Mouse (Mus musculus): ENCODE results near the gene Kctd15. TPM values are rescaled to one million over a fixed set of nuclear protein-coding genes. Genes with fewer than 3 reads are reported as not detected.

Kctd15 gene
- polyA plus RNA-seq, 1 experiment from 2014 or later = 66.6 TPM

DNA sequence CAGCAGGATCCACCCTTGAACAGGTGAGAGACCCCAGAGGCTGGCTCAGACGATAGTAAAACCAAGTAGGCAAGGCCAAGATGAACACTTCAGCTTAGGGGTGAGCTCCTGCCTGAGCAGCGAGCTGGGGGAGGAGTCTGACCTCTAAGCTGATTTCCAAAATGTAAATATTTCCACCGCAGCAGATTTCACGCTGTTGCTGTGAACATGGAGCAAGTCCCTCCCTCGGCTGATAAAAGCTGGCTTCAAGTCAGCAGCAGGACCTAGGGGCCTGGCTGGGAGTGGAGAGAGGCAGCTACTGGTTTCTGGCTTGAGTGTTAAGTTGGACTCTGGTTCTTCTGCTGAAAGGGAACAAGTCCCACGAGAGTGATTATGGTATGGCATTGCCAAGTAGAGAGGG, 32.5 kb upstream of the Kctd15 start:
- no peaks in the 10 kb centered on the region for H3K36me3 ChIP-seq
- H3K27me3 ChIP-seq = peaks cover 23% of the 10 kb centered on the region
- no peak for ATAC-seq (ENCODE audit: insufficient number of reproducible peaks, insufficient read depth, low FRiP score, low TSS enrichment, low read depth)
- H3K9me3 ChIP-seq = no peaks in the 10 kb centered on the region
- no peak overlapping the region for H3K4me3 ChIP-seq (replicated peaks)
- no peak overlapping the region for H3K27ac ChIP-seq
- peaks cover 8% of the 10 kb centered on the region; the same call in 1 of the 2 replicates for H3K4me1 ChIP-seq (replicated peaks)
- H3K9ac ChIP-seq (replicated peaks) = no peak overlapping the region
- no peak overlapping the region for H3K4me2 ChIP-seq
- WGBS = 43% methylated on average over 6 of the region's 6 CpGs

DNA sequence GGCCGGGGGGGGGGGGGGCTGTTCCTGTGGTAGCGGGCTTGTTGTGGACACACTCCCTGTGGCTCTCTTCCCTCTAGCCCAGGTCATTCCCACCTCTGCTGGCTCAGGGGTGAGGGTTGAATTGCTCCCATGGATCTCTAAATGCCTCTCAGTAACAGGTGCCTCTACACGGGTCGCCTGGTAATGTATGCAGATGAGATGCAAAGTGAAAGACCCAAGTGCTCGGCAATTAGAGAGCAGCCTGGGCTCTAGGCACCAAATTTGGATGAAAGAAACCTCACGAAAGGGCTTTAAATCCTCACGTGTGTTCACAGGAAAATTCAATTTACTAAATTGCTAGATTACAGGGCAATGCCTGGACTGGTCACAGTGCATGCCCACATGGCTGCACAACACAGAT, 29.3 kb upstream of the Kctd15 start:
- peaks cover 33% of the 10 kb centered on the region for H3K27me3 ChIP-seq
- H3K4me2 ChIP-seq = no peak overlapping the region
- H3K27ac ChIP-seq = no peak overlapping the region
- ATAC-seq (ENCODE audit: insufficient number of reproducible peaks, insufficient read depth, low FRiP score, low TSS enrichment, low read depth) = no peak
- 31% methylated on average over 7 of the region's 7 CpGs for WGBS
- no peak overlapping the region for H3K4me3 ChIP-seq (replicated peaks)
- no peaks in the 10 kb centered on the region for H3K9me3 ChIP-seq
- no peaks in the 10 kb centered on the region for H3K36me3 ChIP-seq
- H3K9ac ChIP-seq (replicated peaks) = no peak overlapping the region
- H3K4me1 ChIP-seq (replicated peaks) = peaks cover 8% of the 10 kb centered on the region; the same call in 1 of the 2 replicates

DNA sequence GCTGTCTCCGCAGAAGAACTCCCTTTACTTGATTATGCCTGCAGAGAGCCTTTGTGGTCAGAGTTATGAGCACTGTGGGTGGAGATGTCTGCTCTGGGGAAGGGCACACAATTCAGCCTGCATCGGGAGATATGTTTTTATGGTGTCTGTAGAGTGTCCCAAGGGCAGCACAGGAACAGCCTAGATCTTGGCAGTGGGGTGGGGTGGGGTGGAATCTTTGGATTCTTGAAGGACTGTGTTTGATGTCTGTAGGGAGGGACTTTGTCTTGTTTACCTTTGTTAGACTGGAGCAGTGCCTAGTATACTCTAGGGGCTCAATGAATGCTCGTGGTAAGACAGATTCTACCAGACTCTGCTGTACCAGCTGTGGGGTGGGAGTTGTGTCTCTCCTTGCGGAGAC, 28.6 kb upstream of the Kctd15 start:
- H3K9me3 ChIP-seq = no peaks in the 10 kb centered on the region
- H3K4me1 ChIP-seq (replicated peaks) = peaks cover 5% of the 10 kb centered on the region; the same call in 1 of the 2 replicates
- H3K27me3 ChIP-seq = peaks cover 39% of the 10 kb centered on the region
- ATAC-seq (ENCODE audit: insufficient number of reproducible peaks, insufficient read depth, low FRiP score, low TSS enrichment, low read depth) = no peak
- no peak overlapping the region for H3K9ac ChIP-seq (replicated peaks)
- no peaks in the 10 kb centered on the region for H3K36me3 ChIP-seq
- WGBS = 69% methylated on average over 4 of the region's 4 CpGs
- no peak overlapping the region for H3K27ac ChIP-seq
- H3K4me3 ChIP-seq (replicated peaks) = no peak overlapping the region
- H3K4me2 ChIP-seq = no peak overlapping the region

DNA sequence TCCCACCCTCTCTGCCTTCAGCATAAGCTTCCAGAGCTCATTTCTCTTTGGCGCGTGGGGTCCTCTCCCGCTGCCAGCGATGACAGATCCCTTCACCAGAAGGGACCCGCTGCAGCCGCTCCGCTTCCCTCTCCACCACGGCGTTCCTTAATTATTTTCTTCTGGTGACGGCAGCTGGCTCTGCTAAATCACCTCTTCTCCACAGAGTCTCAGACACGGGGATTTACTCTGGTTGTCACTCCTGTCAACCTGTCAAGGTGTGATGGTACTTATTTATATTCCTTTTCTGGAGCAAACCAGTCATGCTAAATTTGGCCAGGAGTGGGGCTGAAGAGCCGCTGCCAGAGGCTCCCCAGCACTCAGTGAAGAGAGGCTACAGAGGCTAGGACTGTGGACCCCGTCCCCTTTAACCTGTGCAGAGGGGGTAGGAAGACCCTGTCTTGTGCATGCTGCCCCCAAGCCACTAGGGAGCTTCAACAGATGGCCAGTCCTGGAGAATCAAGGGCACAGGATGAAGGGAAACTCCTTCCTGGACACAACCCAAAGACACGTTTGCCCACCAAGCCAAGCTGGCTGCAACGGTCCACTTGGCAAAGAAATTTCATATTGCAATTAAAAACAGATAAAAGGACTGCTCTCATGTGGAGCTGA, 24.4 kb upstream of the Kctd15 start:
- no peak for ATAC-seq (ENCODE audit: insufficient number of reproducible peaks, insufficient read depth, low FRiP score, low TSS enrichment, low read depth)
- Histone ChIP-seq H3K4me1 (replicated peaks) (peaks cover 3% of the 10 kb centered on the region; the same call in 1 of the 2 replicates), H3K4me3 (replicated peaks) (no peak overlapping the region), H3K9ac (replicated peaks) (no peak overlapping the region), H3K27ac (no peak overlapping the region), H3K9me3 (no peaks in the 10 kb centered on the region), H3K36me3 (no peaks in the 10 kb centered on the region), H3K27me3 (peaks cover 32% of the 10 kb centered on the region), H3K4me2 (no peak overlapping the region)
- WGBS = 39% methylated on average over 15 of the region's 15 CpGs

DNA sequence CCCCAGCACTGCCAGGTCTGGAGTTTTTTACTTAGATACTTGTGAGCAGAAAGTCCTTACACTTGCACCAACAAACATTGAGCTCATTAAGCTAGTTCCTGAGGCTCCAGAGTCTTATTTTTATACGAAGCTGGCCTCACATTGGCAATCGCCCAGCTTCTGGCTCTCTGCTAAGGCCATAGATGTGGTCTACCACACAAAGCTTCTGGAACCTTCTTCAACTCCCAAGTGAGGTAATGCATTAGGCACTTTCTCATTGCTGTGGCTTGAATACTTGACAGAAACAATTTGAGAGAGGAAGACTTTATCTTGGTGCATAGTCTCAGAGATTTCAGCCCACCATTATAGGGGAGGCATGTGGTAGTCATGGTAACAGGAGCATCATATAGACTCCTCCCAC, 23.4 kb upstream of the Kctd15 start:
- no peak overlapping the region for H3K4me3 ChIP-seq (replicated peaks)
- ATAC-seq (ENCODE audit: insufficient number of reproducible peaks, insufficient read depth, low FRiP score, low TSS enrichment, low read depth) = no peak
- peaks cover 3% of the 10 kb centered on the region; the same call in 1 of the 2 replicates for H3K4me1 ChIP-seq (replicated peaks)
- H3K9ac ChIP-seq (replicated peaks) = no peak overlapping the region
- peaks cover 37% of the 10 kb centered on the region for H3K27me3 ChIP-seq
- no peaks in the 10 kb centered on the region for H3K36me3 ChIP-seq
- H3K4me2 ChIP-seq = no peak overlapping the region
- 74% methylated on average over 2 of the region's 2 CpGs for WGBS
- H3K9me3 ChIP-seq = no peaks in the 10 kb centered on the region
- no peak overlapping the region for H3K27ac ChIP-seq

DNA sequence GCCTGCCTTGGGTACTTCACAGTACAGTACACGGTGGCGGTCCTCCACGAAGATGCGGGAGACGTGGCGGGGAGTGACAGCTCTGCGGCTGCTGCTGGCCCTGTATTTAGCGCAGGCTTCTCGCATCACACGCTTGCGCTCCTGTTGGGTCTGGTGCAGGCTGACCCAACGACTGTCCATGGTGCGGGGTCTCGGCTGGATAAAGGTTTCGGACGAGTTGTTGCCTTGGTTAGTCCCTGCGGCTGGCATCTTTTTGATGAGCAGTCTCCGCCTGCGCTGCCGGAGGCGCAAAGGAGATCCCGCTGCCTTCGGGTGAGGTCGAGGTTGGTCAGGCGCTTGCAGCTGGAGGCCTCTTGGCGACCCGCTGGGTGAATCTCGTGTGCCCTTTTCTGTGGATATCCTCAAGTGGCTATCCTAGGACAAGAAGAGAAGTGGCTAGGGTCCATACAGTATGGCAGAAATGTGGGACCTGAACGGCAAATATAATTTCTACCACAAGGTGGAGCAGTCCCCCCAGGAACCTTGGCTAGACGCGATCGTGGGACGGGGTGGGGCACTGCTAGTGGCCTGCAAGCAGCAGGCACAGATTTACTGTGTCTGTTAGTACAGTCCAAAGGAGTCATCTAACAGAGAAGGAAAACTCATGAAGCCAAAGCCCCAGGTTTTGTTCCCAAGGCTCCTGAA, 19.4 kb upstream of the Kctd15 start:
- 8% methylated on average over 33 of the region's 33 CpGs for WGBS
- H3K4me2 ChIP-seq = peak overlapping the region; percentile 53
- no peaks in the 10 kb centered on the region for H3K9me3 ChIP-seq
- H3K36me3 ChIP-seq = no peaks in the 10 kb centered on the region
- ATAC-seq (ENCODE audit: insufficient number of reproducible peaks, insufficient read depth, low FRiP score, low TSS enrichment, low read depth) = peak; percentile 36; the same call in 1 of the 2 replicates
- peak overlapping the region; percentile 29 for H3K4me3 ChIP-seq (replicated peaks)
- peaks cover 3% of the 10 kb centered on the region; the same call in 1 of the 2 replicates for H3K4me1 ChIP-seq (replicated peaks)
- H3K9ac ChIP-seq (replicated peaks) = 0 out of 2 replicates have a peak overlapping the region, but pooled peaks have one; percentile 14
- peaks cover 54% of the 10 kb centered on the region for H3K27me3 ChIP-seq
- H3K27ac ChIP-seq = no peak overlapping the region

DNA sequence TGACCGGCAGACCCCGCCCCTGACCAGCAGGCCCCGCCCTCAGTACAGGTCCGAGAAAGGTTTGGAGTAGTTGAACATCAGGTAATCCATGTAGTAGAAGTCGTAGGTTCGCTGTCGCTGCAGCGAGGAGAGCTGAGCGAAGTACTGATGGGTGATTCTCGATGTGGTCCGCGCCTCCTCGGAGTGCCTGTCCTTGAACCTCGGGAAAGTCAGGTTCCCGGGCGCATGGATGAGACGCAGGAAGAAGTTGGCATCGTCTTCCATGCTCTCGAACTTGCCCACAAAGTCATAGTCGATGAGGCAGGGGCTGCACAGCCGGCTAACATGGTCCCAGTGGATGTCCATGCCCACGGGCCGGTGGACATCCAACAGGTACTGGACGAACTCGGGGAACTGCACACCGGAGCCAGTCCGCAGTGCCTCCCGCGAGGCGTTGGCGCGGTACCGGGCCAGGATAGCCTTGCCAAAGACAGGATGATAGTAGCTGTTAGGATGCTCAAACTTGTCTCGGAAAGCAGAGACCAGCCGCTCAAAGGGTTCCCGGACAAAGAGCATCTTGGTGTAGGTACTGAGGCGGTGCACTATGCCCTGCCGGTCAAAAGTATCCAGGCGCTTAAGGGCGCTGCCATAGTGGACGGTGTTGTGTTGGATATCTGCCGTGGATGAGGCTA, 18.7 kb upstream of the Kctd15 start:
- WGBS = 14% methylated on average over 42 of the region's 42 CpGs
- no peak for ATAC-seq (ENCODE audit: insufficient number of reproducible peaks, insufficient read depth, low FRiP score, low TSS enrichment, low read depth)
- Histone ChIP-seq H3K27ac (no peak overlapping the region), H3K4me2 (peak overlapping the region; percentile 53), H3K9ac (replicated peaks) (0 out of 2 replicates have a peak overlapping the region, but pooled peaks have one; percentile 14), H3K27me3 (peaks cover 49% of the 10 kb centered on the region), H3K4me3 (replicated peaks) (peak overlapping the region; percentile 29), H3K4me1 (replicated peaks) (peaks cover 3% of the 10 kb centered on the region; the same call in 1 of the 2 replicates), H3K36me3 (no peaks in the 10 kb centered on the region), H3K9me3 (no peaks in the 10 kb centered on the region)

DNA sequence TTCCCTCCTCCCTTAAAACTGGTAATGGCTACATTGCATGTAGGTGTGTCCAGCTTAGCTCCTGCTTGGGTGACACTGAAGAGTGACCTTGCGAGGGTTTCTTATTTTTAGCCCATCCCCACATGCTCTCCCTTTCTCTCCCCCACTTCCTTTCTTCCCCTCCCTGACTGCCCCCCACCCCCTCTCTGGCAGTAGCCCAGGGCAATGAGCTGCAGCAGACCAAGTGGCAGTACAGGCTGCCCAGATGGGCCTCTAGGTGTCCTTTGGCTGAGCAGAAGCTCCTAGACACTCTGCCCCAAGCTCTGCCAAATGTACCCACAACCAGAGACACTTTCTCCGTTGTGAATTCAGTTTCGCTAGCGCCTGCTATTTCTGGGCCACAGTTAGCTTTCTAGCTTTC, 16.4 kb upstream of the Kctd15 start:
- WGBS = 66% methylated on average over 4 of the region's 4 CpGs
- no peak overlapping the region for H3K4me3 ChIP-seq (replicated peaks)
- H3K4me2 ChIP-seq = no peak overlapping the region
- ATAC-seq (ENCODE audit: insufficient number of reproducible peaks, insufficient read depth, low FRiP score, low TSS enrichment, low read depth) = no peak
- peaks cover 40% of the 10 kb centered on the region for H3K27me3 ChIP-seq
- H3K27ac ChIP-seq = no peak overlapping the region
- no peak overlapping the region for H3K9ac ChIP-seq (replicated peaks)
- H3K36me3 ChIP-seq = no peaks in the 10 kb centered on the region
- H3K9me3 ChIP-seq = 0 out of 2 replicates have a peak, but pooled peaks cover under 1% of the 10 kb centered on the region
- peaks cover 8% of the 10 kb centered on the region; the same call in 1 of the 2 replicates for H3K4me1 ChIP-seq (replicated peaks)

DNA sequence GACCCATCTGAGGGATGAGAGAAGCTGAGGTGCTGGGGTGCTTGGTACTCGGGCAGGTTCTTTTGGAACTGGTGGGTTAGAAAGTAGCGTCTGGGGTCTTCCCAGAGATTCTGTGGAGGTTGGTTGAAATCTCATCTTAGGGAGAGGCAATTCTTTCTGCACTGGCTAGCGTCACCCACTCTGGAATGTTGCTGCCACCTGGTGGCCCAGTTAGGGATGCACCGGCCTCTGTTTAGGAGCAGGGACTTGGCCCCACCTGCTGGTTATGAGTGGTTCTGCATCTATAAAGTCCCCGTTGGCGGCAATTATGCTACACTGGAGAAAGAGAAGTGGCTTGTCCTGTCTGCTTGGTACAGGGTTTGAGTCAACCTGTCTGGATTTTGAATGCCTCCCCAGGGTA, 15.4 kb upstream of the Kctd15 start:
- no peaks in the 10 kb centered on the region for H3K36me3 ChIP-seq
- 0 out of 2 replicates have a peak, but pooled peaks have one; percentile 16 for ATAC-seq (ENCODE audit: insufficient number of reproducible peaks, insufficient read depth, low FRiP score, low TSS enrichment, low read depth)
- no peak overlapping the region for H3K4me2 ChIP-seq
- no peak overlapping the region for H3K4me3 ChIP-seq (replicated peaks)
- H3K27ac ChIP-seq = no peak overlapping the region
- 0 out of 2 replicates have a peak, but pooled peaks cover 6% of the 10 kb centered on the region for H3K9me3 ChIP-seq
- peaks cover 40% of the 10 kb centered on the region for H3K27me3 ChIP-seq
- WGBS = 2% methylated on average over 6 of the region's 6 CpGs
- H3K9ac ChIP-seq (replicated peaks) = no peak overlapping the region
- peaks cover 8% of the 10 kb centered on the region; the same call in 1 of the 2 replicates for H3K4me1 ChIP-seq (replicated peaks)

DNA sequence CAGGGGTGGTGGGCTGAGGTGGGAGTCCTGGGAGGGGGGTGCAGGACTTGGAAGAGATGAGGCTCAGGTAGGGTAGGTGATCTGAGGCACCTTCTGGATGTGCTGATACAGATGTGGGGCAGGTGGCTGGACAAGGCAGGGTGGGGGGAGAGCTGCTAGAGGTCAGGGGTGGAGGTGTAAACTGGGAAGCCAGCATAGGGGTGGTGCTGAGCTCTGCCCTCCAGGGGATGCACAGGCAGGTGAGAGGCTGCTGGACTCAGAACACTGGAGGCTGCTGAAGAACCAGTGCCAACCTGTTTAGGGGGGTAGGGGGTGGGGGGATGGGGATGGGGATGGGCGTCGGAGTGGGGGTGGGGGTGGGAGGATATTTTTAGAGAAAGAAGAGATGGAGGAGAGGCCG, 14.2 kb upstream of the Kctd15 start:
- Histone ChIP-seq H3K27me3 (peaks cover 37% of the 10 kb centered on the region), H3K36me3 (no peaks in the 10 kb centered on the region), H3K4me1 (replicated peaks) (peaks cover 5% of the 10 kb centered on the region; the same call in 1 of the 2 replicates), H3K9me3 (0 out of 2 replicates have a peak, but pooled peaks cover 6% of the 10 kb centered on the region), H3K27ac (no peak overlapping the region), H3K4me2 (no peak overlapping the region), H3K4me3 (replicated peaks) (no peak overlapping the region), H3K9ac (replicated peaks) (no peak overlapping the region)
- ATAC-seq (ENCODE audit: insufficient number of reproducible peaks, insufficient read depth, low FRiP score, low TSS enrichment, low read depth) = no peak
- 66% methylated on average over 3 of the region's 3 CpGs for WGBS

DNA sequence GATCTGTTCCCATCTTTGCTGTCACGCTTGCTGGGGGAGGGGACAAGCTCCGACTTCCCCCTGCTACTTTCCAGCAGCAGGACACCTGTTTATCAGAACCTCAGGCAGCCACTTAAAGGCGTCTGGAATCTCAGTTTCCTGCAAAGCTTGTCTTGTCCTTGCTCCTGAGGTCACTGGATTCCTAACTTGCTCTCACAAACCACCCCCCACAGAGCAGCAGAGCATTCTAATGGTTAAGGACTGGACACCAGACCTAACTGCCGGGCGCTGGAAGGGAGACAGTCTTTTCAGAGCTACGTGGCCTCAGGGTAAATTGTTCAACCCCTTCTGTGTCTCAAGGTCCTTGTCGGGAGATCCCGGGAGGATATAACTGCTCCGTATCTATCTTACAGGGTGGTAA, 12.8 kb upstream of the Kctd15 start:
- Histone ChIP-seq H3K9ac (replicated peaks) (no peak overlapping the region), H3K4me3 (replicated peaks) (no peak overlapping the region)

More for the DNA sequence above, 12.8 kb upstream of the Kctd15 start:
- WGBS = 17% methylated on average over 9 of the region's 9 CpGs
- peaks cover 5% of the 10 kb centered on the region; the same call in 1 of the 2 replicates for H3K4me1 ChIP-seq (replicated peaks)
- no peak overlapping the region for H3K4me2 ChIP-seq
- H3K27ac ChIP-seq = no peak overlapping the region
- H3K27me3 ChIP-seq = peaks cover 22% of the 10 kb centered on the region
- ATAC-seq (ENCODE audit: insufficient number of reproducible peaks, insufficient read depth, low FRiP score, low TSS enrichment, low read depth) = no peak
- H3K36me3 ChIP-seq = no peaks in the 10 kb centered on the region
- 0 out of 2 replicates have a peak, but pooled peaks cover 6% of the 10 kb centered on the region for H3K9me3 ChIP-seq

Data from limb, embryonic 12.5 days (tissue).